Mouse (Mus musculus) lung, postnatal 0 days (tissue): ENCODE measurements around the gene Acbd6.

ENCODE experiments used
- CTCF ChIP-seq: IDR thresholded peaks from 2 replicates; pipeline ENCODE4 v1.5.1; 2016; ENCODE audit warnings: antibody characterized with exemption, mild to moderate bottlenecking
- EP300 ChIP-seq: IDR thresholded peaks from 2 replicates; pipeline ENCODE4 v1.6.1; 2016; ENCODE audit warnings: antibody characterized with exemption, mild to moderate bottlenecking, control low read depth

DNA sequence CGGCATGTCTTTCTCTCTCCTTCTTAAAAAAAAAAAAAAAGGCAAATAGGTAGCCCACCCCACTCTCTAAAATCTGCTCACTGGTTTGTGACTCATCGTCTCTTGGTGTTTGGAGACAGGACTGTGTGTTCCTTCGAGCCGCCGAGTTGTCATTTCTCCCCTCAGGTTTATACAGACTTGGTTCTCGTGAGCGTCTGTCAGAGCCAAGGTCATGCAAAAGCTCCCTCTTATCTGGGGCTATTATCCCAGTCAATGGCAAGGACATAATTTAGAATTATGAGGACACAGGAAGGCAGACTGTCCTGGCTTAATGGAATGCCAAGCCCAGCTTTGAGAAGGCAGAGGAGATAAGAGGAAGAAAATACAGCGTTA lies 30.1 kb upstream of the Acbd6 start:
- TF ChIP-seq CTCF, result no peak
- no peak for TF ChIP-seq EP300
